Mouse (Mus musculus) cerebellum, adult (tissue): ENCODE results near the gene Ccdc177.
A peak's percentile ranks its signal among the peaks of the same experiment; 100 is the strongest.

Source experiments
- ATAC-seq: cut with Nextera tagmentation; 2 replicates; pipeline ENCODE4 v1.9.2; 2017; ENCODE audit warnings: mild to moderate bottlenecking, moderate library complexity, mixed read lengths; ENCODE audit not compliant: insufficient number of reproducible peaks, low FRiP score, low TSS enrichment

Gene Ccdc177

GRCm38 (mm10) chr12:80744614-80745013, 15.9 kb downstream of the Ccdc177 start:
- ATAC-seq: no peak

- ATAC-seq: no peak
Measured at GRCm38 (mm10) chr12:80739482-80739881, 21.0 kb downstream of the Ccdc177 start.

GRCm38 (mm10) chr12:80737283-80737600, 23.2 kb downstream of the Ccdc177 start:
- ATAC-seq: no peak

- no peak for ATAC-seq
Measured at GRCm38 (mm10) chr12:80736464-80737282, 23.8 kb downstream of the Ccdc177 start.

- no peak for ATAC-seq
Measured at GRCm38 (mm10) chr12:80734526-80735470, 25.7 kb downstream of the Ccdc177 start.

GRCm38 (mm10) chr12:80730567-80730966, 29.9 kb downstream of the Ccdc177 start:
- ATAC-seq: peak; percentile 85

GRCm38 (mm10) chr12:80729758-80730530, 30.5 kb downstream of the Ccdc177 start:
- ATAC-seq: no peak

GRCm38 (mm10) chr12:80728814-80729213, 31.7 kb downstream of the Ccdc177 start:
- no peak for ATAC-seq

GRCm38 (mm10) chr12:80728207-80728606, 32.3 kb downstream of the Ccdc177 start:
- no peak for ATAC-seq

GRCm38 (mm10) chr12:80724853-80725559, 35.5 kb downstream of the Ccdc177 start:
- ATAC-seq: peak; percentile 38; the same call in 1 of the 2 replicates

GRCm38 (mm10) chr12:80721458-80721857, 39.0 kb downstream of the Ccdc177 start:
- ATAC-seq: no peak

GRCm38 (mm10) chr12:80720507-80720906, 40.0 kb downstream of the Ccdc177 start:
- ATAC-seq: no peak

- ATAC-seq: no peak
Measured at GRCm38 (mm10) chr12:80719141-80719540, 41.3 kb downstream of the Ccdc177 start.

- ATAC-seq: no peak
Measured at GRCm38 (mm10) chr12:80715915-80716314, 44.6 kb downstream of the Ccdc177 start.

- peak; percentile 67 for ATAC-seq
Measured at GRCm38 (mm10) chr12:80706915-80707604, 53.4 kb downstream of the Ccdc177 start.

- ATAC-seq: peak; percentile 46
Measured at GRCm38 (mm10) chr12:80706208-80706914, 54.1 kb downstream of the Ccdc177 start.
